Mouse (Mus musculus) forebrain, embryonic 14.5 days (tissue): Measurements from ENCODE around the gene Rere. TPM values are rescaled to one million over a fixed set of nuclear protein-coding genes. Genes with fewer than 3 reads are reported as not detected.

Experiments used
- ATAC-seq: fragments of 200-750 bp; cut with Nextera tagmentation; 2 replicates; pipeline ENCODE4 v1.8.0; 2017; ENCODE audit warnings: mild to moderate bottlenecking, moderate library complexity
- DNase-seq: peaks from one replicate; pipeline ENCODE4 v3.0.0-alpha.2; 2015; ENCODE audit warnings: low spot score
- H3K27ac ChIP-seq: fragments of 300-500 bp; sonication (generic); 2 replicates; pipeline ENCODE4 v1.5.1; 2014; ENCODE audit warnings: low read depth, mild to moderate bottlenecking, control low read depth, low read length, moderate library complexity
- H3K27me3 ChIP-seq: fragments of 300-500 bp; sonication (generic); replicated peaks from 2 replicates; pipeline ENCODE4 v1.6.1; 2014; ENCODE audit warnings: low read length, control low read depth, mixed read lengths; ENCODE audit not compliant: control insufficient read depth, insufficient read depth
- H3K36me3 ChIP-seq: fragments of 300-500 bp; sonication (generic); 2 replicates; pipeline ENCODE4 v1.6.1; 2014; ENCODE audit warnings: low read length, control low read depth; ENCODE audit not compliant: control insufficient read depth, insufficient read depth
- H3K4me1 ChIP-seq: fragments of 300-500 bp; sonication (generic); 2 replicates; pipeline ENCODE4 v1.6.1; 2014; ENCODE audit warnings: antibody characterized with exemption, low read length, control low read depth; ENCODE audit not compliant: control insufficient read depth, insufficient read depth
- H3K4me2 ChIP-seq: fragments of 300-500 bp; sonication (generic); 2 replicates; pipeline ENCODE4 v1.6.1; 2014; ENCODE audit warnings: mild to moderate bottlenecking, control low read depth, low read length
- H3K4me3 ChIP-seq: fragments of 300-500 bp; sonication (generic); 2 replicates; pipeline ENCODE4 v1.5.1; 2014; ENCODE audit warnings: low read depth, low read length, control low read depth
- H3K9ac ChIP-seq: fragments of 300-500 bp; sonication (generic); 2 replicates; pipeline ENCODE4 v1.6.1; 2014; ENCODE audit warnings: mild to moderate bottlenecking, low read length, control low read depth, moderate library complexity
- H3K9me3 ChIP-seq: fragments of 300-500 bp; sonication (generic); replicated peaks from 2 replicates; pipeline ENCODE4 v1.6.1; 2016; ENCODE audit warnings: low read length, control low read depth, mixed read lengths; ENCODE audit not compliant: control insufficient read depth
- WGBS: fragments of 180-500 bp; shearing (Covaris S2); extraction: QIAGEN DNeasy Blood & Tissue Kit; methylation state at CpG from one replicate; pipeline ENCODE4 v1.1.7; 2014; 5-methylcytosine and 5-hydroxymethylcytosine counted together
- polyA plus RNA-seq: library from polyadenylated mRNA; unstranded; fragments of >200 nt; fragmentation: Nextera tagmentation; extraction: Ambion mirVana; gene quantifications from 2 replicates; pipeline ENCODE4 v1.2.1, GENCODE M21; 2014

Rere gene
- polyA plus RNA-seq, 1 experiment from 2014 or later: 21.2 TPM

DNA sequence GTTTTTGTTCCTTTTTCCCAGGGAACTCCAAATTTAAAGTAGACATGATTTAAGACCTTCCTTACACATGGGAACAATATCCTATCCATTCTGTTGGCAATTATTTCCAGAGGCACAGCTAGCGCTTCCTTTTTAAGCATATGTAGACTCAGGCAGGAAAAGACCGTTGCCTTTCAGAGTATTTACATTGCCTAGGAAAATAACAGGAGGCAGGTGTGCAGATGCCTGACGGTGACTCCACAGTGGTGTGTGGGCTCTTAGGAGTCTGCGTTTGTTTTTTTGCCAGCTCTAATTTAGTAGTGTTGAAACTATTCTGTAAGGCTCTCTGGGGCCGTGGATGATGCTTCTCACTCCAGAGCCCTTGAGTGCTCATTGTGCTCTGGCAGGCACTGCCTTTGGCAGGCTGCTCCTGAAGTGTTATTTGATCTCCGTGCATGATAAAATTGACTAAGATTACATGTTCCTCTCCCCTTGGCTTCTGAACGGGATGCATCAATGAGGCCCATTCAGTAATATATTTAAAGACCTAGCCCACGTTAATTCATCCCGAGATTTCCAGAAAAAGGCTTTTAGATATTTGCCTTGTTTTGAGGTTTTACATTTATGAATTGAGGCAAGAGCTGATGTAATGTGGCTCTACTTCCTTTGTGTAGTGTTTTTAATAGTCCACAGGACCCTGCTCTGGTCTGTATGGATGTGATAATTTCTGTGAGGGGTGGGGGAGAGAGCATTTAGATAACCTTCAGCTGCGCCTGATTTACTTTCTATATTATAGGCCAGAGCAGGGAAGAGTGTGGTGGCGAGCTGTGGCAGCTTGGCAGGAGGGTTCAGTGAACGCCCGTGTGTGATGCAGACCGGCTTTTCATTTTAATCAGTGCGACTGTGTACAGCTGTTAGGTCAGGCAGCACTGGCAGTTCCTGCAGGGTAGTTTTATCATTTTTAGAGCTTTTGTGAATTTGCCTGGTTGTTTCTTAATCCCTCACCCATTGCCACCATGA is 92.0 kb downstream of the Rere start:
- DNase-seq (peak; percentile 78), ATAC-seq (peak; percentile 48)
- peak overlapping the region; percentile 63 for H3K9ac ChIP-seq
- H3K4me3 ChIP-seq: peak overlapping the region; percentile 11
- peak overlapping the region; percentile 90 for H3K27ac ChIP-seq
- H3K4me2 ChIP-seq: peak overlapping the region; percentile 97
- H3K4me1 ChIP-seq: peaks cover 66% of the 10 kb centered on the region
- no peaks in the 10 kb centered on the region for H3K9me3 ChIP-seq
- no peaks in the 10 kb centered on the region for H3K36me3 ChIP-seq
- WGBS: 2% methylated on average over 15 of the region's 15 CpGs
- no peaks in the 10 kb centered on the region for H3K27me3 ChIP-seq

DNA sequence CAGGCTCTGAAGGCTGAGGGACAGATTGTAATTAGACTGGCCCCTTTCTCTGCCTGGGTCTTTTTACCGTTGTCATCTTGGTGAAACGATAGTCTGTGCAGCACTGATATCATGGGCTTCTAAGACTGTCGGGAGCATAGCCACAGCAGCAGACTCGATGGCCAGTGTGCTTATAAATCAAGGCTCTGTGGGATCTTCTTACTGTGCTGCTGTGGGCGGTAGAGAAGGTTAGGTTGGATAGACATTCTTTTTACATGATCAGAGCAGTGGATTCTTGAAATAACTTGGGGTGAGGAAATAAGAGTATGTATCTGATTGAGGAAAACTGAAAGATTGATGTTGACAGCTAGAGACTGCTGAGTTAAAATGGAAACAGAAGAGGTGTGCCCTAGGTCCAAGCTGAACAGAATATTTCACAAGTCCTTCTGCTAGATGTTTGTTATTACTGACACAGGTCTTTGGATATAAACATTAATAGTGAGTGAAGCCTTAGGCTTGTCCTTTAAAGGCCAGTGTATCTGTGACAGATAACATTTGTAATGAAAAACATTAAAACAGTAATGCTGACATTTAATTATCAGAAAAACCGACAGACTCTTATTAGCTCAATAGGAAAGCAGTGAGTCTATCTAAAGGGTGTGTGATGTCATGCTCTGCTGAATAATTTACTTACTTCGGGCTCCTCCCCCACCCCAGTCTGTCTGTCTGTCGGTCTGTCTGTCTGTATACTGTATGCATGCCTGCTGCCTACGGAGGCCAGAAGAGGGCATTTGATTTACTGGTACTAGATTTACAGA is 93.4 kb downstream of the Rere start:
- Histone ChIP-seq H3K9me3 (no peaks in the 10 kb centered on the region), H3K4me2 (peak overlapping the region; percentile 97; the same call in 1 of the 2 replicates), H3K27ac (no peak overlapping the region; the same call in 1 of the 2 replicates), H3K4me1 (peaks cover 57% of the 10 kb centered on the region), H3K9ac (peak overlapping the region; percentile 33), H3K36me3 (no peaks in the 10 kb centered on the region), H3K27me3 (no peaks in the 10 kb centered on the region), H3K4me3 (no peak overlapping the region)
- ATAC-seq: no peak
- DNase-seq: no peak
- WGBS: 38% methylated on average over 9 of the region's 9 CpGs

DNA sequence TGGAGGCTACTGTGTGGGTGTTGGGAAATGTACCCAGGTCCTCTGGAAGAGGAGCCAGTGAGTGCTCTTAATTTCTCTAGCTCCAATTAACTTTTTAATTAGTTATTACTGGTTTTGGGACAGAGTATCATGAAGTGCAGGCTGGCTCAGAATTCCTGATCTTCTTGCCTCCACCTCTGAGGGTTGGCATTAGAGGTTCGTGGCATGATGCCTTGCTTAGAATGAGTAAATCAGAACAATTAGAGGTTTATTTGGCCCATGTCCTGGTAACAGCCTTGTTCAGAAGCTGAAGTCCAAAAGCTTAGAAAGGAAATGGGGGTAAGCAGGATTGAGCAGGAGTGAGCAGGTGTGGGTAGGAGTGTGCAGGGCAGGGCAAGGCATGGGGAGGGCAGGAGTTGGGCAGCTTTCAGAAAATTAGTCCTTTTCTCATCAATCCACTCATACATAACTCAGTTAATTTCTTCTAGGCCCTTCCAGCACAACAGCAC is 94.0 kb downstream of the Rere start:
- no peaks in the 10 kb centered on the region for H3K36me3 ChIP-seq
- no peak for ATAC-seq
- no peak overlapping the region for H3K4me2 ChIP-seq
- DNase-seq: peak; percentile 36
- no peak overlapping the region for H3K27ac ChIP-seq
- H3K27me3 ChIP-seq: no peaks in the 10 kb centered on the region
- no peaks in the 10 kb centered on the region for H3K9me3 ChIP-seq
- H3K9ac ChIP-seq: no peak overlapping the region
- 21% methylated on average over 1 of the region's 1 CpGs for WGBS
- H3K4me3 ChIP-seq: no peak overlapping the region
- H3K4me1 ChIP-seq: peaks cover 52% of the 10 kb centered on the region

DNA sequence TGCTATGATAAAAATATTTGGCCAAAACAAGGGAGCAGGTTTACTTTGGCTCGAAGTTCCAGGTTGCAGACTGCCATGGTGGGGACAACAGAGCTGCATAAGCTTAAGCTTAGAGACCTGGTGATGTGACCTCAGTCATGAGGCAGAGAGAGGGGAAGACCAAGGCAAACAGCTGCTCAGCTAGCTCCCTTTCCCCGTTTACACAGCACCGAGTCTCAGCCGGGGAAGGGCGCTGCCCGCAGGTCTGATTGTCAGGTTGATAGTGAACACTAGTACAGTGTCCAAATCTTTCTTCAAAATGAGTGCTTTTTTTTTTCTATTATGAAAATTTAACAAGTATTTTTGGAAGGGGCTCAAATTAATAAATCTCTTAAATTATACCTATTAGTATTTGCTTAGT is 97.9 kb downstream of the Rere start:
- ATAC-seq (no peak), DNase-seq (no peak)
- WGBS: 83% methylated on average over 6 of the region's 6 CpGs
- Histone ChIP-seq H3K4me2 (no peak overlapping the region), H3K4me1 (peaks cover 17% of the 10 kb centered on the region), H3K36me3 (no peaks in the 10 kb centered on the region), H3K9me3 (no peaks in the 10 kb centered on the region), H3K4me3 (no peak overlapping the region), H3K27ac (no peak overlapping the region), H3K9ac (no peak overlapping the region), H3K27me3 (no peaks in the 10 kb centered on the region)

DNA sequence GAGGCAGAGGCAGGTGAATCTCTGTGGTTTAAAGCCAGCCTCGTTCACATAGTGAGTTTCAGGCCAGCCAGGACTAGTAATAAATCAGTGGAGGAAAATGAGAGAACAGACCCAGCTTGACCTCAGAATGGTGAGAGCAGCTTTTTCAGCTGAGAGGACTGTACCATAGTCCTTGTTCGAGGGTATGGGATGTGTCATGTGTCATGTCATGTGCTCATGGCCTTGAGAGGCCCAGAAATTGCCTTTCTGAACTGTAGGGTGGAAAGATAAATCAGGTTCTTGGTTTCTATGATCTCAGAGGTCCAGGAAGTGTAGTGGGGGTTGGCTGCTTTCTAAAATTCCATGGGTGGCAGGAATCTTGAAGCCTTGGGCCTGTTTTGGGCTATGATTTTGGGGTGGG is 98.3 kb downstream of the Rere start:
- Histone ChIP-seq H3K4me1 (peaks cover 16% of the 10 kb centered on the region), H3K27me3 (no peaks in the 10 kb centered on the region), H3K9ac (no peak overlapping the region), H3K27ac (no peak overlapping the region), H3K4me3 (no peak overlapping the region), H3K9me3 (no peaks in the 10 kb centered on the region), H3K4me2 (no peak overlapping the region), H3K36me3 (no peaks in the 10 kb centered on the region)
- DNase-seq: no peak
- no peak for ATAC-seq
- 75% methylated on average over 2 of the region's 2 CpGs for WGBS

DNA sequence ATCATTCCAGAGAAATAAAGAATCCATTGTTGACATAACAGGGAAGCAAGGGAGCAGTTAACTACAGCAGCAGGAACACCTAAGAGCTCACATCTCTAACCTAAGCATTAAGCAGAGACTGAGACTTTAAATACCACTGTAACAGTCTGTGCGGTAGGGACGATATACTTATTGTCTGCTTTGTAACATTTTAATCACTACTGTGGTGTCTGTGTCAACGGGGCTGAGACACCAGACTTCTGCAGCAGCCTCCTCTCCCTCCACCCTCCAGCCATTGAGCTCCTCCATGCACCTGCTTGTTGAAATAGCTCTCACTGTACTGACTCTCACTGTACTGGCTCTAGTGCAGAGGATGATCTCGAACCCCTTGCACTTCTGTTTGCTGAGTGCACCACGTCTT is 98.8 kb downstream of the Rere start:
- no peak overlapping the region for H3K27ac ChIP-seq
- WGBS: 58% methylated on average over 5 of the region's 5 CpGs
- DNase-seq (no peak), ATAC-seq (no peak)
- H3K4me2 ChIP-seq: no peak overlapping the region
- H3K27me3 ChIP-seq: no peaks in the 10 kb centered on the region
- no peak overlapping the region for H3K4me3 ChIP-seq
- no peak overlapping the region for H3K9ac ChIP-seq
- H3K36me3 ChIP-seq: no peaks in the 10 kb centered on the region
- no peaks in the 10 kb centered on the region for H3K9me3 ChIP-seq
- peaks cover 11% of the 10 kb centered on the region for H3K4me1 ChIP-seq

DNA sequence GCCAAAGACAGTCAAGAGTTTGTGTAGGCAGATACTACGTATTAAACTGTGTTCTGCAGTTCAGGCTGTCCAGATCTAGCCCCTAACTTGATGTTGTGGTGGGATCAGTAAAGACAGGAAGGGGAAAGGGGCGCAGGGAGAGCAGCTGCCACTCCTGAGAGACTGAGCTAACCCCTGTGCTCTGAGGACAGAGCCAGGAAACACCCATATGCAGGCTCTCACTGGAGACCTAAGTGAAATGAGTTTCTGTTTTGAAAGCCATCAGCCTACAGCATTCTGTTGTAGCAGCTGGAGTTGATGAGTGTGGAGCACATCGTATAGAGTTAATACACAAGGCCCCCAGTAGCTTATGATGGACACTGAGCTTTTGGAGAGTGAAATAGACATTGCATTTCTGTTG is 101.1 kb downstream of the Rere start:
- no peaks in the 10 kb centered on the region for H3K27me3 ChIP-seq
- no peak overlapping the region for H3K27ac ChIP-seq
- H3K4me1 ChIP-seq: peaks cover 4% of the 10 kb centered on the region; the same call in 1 of the 2 replicates
- no peak overlapping the region for H3K4me3 ChIP-seq
- DNase-seq (no peak), ATAC-seq (no peak)
- H3K36me3 ChIP-seq: no peaks in the 10 kb centered on the region
- H3K4me2 ChIP-seq: no peak overlapping the region
- no peaks in the 10 kb centered on the region for H3K9me3 ChIP-seq
- H3K9ac ChIP-seq: no peak overlapping the region
- WGBS: 88% methylated on average over 3 of the region's 3 CpGs

DNA sequence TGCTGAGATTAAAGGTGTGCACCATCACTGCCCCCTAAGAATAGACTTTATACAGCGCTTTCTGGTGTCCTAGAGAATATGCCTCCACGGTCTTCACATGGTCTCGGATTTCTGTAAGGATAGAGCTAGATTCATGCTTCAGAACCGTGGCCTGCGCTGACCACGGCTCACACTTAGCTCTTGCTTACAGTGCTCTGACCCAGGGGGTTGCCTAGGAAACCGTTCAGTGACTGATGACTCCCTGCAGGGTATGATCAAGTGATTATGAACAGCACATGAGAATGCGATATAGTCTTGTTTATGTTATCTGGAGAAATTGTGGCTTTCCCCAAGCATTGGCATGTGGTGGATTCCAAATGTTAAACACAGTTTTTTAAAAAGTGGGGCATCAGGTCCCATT is 103.0 kb downstream of the Rere start:
- Histone ChIP-seq H3K27me3 (no peaks in the 10 kb centered on the region), H3K27ac (no peak overlapping the region), H3K4me2 (no peak overlapping the region), H3K9me3 (no peaks in the 10 kb centered on the region), H3K36me3 (no peaks in the 10 kb centered on the region), H3K9ac (no peak overlapping the region), H3K4me3 (no peak overlapping the region), H3K4me1 (peaks cover 4% of the 10 kb centered on the region; the same call in 1 of the 2 replicates)
- ATAC-seq (no peak), DNase-seq (no peak)
- 60% methylated on average over 8 of the region's 8 CpGs for WGBS
